Mouse (Mus musculus) MEL-GATA-1-ER (cell line): Measurements from ENCODE around the gene Pan3.

Experiments
- DNase-seq: peaks from one replicate; pipeline ENCODE4 v3.0.0-alpha.2; 2012; ENCODE audit warnings: low read depth; ENCODE audit errors: extremely low read depth

Pan3 gene

DNA sequence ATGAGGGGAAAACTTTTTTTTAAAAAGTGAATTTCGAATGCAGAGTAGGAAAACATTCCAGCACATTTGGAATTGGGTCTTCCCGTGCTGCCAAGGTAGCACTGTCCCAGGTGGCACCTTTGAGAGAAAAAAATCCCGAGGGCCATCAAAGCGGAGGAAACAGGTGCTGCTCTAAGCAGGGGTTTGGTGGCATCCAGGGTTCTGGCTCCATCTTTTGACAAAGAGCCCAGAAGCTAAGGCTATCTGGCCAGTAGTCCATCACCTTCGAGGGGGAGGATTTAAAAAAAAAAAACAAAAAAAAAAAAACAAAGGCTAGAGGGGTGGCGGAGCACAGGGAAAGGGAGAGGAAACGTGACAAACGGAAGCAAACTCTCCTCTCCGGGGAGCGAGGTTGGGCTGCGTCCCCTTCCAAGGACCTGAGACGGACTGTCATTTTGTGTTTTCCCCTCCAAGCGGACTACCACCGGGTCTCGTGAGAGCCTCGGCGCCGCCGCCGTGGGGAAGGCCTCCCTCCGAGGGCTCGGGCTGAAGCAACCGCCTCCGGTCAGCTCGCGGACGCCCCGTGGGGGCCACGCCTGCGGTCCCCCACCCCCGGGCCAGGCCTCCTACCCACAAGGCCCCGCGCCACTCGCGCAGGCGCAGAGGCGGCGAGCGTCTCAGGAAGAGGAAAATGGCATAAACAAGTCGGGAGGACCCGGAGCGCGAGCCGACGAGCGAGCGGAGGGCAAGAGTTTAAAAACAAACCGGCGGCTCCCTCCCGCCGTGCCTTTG lies at the start of gene Pan3:
Gene Pan3, plus strand, starts transcription at position 627 of the 771 bp plus-strand sequence.
- DNase-seq, result peak; percentile 87

- peak; percentile 64 for DNase-seq
These were observed 48.6 kb upstream of the Pan3 start for GRCm38 (mm10) chr5:147381396-147381795.

DNA sequence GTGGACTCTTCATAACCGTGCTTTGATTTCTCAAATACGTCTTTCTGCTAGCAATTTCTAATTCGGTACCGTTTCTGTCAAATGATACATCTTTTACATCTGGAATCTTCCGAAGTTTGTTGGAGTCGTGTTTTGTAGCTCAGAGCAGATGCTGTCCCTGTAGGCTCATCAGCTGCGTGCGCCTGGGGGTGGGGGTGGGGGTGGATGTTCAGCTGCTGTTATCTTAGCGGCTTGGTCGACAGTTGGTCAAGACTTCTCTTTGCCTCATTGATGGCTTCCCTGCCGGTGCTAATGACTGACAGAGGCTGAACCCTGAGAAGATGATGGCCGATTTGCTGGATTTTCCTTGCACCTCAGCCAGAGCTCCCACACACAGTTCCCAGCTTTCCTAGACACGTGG lies 43.1 kb upstream of the Pan3 start:
- no peak for DNase-seq

- no peak for DNase-seq
These were observed 41.5 kb upstream of the Pan3 start for GRCm38 (mm10) chr5:147388376-147389008.

DNA sequence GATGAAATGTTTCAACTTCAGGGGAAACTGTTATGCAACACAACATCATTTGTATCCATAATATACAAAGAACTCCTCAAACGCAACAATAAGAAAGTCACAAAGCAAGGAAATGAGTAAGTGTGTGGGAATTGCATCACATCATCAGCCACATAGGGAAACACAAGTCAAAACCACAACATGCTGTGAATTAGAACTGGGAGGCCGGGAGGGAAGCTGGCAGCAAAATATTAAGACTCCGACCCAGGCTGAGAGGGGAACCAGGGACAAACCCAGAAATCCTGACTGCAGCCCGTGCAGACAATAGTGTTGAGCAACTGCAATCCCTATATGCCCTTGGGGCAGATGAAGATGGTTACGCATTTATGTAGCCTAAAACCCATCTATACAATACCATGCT lies 40.9 kb upstream of the Pan3 start:
- no peak for DNase-seq

DNA sequence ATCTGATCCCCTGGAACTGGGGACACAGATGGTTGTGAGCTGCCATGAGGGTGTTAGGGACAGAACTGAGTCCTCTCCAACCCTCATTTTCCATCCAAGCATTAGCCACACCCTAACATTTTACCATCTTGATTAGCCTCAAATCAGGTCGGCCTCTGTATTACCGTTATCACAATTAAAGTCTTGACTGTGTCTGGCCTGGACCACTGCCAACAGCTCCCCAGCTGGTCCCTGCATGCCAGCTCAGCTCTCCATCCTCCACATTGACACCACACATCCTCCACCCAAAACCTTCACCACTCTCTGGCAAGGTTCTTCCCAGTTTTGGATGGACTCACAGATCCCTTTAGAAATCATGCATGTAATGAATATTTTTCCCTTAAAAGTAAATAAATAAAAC lies 39.2 kb upstream of the Pan3 start:
- DNase-seq, result no peak

DNA sequence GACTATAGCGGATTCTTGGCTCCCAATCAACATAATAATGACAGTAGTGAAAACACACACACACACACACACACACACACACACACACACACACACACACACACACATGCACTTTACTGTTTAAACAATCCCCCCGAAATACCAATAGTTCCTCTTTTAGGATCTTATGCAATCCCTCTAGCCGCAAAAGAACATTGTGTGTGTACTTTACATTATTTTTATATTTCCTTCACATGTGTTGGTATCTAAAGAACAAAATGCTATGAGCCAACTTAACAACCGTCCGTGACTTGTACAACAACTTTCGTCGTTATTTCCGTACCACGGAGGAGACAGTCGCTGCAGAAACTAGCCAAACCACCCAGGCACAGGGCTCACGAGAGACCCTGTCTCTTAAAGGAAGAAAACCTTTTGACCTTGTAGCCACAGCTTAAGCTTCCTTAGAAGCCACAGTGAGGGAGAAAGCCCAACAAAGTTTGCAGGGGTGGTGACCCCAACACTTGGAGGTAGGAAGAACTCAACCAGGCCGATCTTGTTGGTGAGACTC lies 37.2 kb upstream of the Pan3 start:
- no peak for DNase-seq

GRCm38 (mm10) chr5:147395050-147395449 lies 34.9 kb upstream of the Pan3 start:
- no peak for DNase-seq

- DNase-seq, result no peak
These were observed 30.0 kb upstream of the Pan3 start, which contains the start of gene Flt3 for GRCm38 (mm10) chr5:147399843-147400504. Gene Flt3 (minus strand): TSS chr5:147400489.

- DNase-seq, result no peak
These were observed 29.4 kb upstream of the Pan3 start for GRCm38 (mm10) chr5:147400505-147400979.

DNA sequence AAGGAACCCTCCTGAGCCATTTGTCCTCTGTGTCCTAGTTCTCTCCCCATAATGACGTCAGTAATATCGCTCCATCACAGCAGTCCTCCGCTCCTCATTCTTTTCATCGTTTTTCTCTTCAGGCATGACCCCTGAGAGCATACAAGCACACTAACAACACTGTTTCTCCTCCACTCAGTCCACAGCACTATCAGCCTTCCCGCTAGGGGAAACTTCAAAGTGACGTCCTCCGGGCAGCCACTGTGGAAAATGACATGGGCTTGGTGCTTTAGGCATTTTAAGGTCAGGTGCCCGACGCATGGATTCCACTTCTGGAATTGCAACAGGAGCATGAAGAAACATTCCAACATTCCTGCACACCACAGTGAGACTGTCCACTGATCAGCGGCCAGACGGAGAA lies 28.9 kb upstream of the Pan3 start:
- no peak for DNase-seq

GRCm38 (mm10) chr5:147402505-147402904 lies 27.5 kb upstream of the Pan3 start:
- DNase-seq, result peak; percentile 76

GRCm38 (mm10) chr5:147406135-147406534 lies 23.8 kb upstream of the Pan3 start:
- no peak for DNase-seq

GRCm38 (mm10) chr5:147408731-147409130 lies 21.2 kb upstream of the Pan3 start:
- DNase-seq, result no peak

DNA sequence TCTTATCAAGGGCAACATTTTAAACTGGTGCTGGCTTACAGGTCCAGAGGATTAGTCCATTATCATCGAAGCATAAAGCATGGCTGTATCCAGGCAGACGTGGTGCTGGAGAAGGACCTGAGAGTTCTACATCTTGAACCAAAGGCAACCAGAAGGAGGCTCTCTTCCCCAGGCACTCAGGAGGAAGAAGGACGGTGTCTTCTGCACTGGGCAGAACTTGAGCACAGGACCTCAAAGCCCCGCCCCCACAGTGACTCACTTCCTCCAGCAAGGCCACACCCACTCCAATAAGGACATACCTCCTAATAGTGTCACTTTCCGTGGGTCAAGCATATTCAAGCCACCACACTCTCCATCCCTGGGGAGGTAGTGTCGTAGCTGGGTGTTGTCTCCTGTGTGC lies 19.4 kb upstream of the Pan3 start:
- DNase-seq, result no peak

DNA sequence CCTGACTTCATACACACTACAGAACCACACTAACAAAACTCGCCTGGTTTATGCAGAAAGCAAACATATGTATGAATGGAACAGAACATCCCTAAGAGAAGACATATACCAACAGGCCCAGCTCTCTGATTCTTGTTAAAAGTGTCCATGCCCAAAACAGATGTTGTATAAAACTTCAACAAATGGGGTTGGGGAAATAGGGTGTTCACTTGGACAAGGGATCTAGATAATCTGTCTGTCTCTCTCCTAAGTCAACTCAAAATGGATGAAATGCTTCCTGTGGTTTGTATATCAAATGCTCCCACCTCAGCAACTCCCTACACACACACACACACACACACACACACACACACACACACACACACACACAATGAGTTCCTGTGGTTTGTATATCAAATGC lies 12.0 kb upstream of the Pan3 start:
- no peak for DNase-seq

DNA sequence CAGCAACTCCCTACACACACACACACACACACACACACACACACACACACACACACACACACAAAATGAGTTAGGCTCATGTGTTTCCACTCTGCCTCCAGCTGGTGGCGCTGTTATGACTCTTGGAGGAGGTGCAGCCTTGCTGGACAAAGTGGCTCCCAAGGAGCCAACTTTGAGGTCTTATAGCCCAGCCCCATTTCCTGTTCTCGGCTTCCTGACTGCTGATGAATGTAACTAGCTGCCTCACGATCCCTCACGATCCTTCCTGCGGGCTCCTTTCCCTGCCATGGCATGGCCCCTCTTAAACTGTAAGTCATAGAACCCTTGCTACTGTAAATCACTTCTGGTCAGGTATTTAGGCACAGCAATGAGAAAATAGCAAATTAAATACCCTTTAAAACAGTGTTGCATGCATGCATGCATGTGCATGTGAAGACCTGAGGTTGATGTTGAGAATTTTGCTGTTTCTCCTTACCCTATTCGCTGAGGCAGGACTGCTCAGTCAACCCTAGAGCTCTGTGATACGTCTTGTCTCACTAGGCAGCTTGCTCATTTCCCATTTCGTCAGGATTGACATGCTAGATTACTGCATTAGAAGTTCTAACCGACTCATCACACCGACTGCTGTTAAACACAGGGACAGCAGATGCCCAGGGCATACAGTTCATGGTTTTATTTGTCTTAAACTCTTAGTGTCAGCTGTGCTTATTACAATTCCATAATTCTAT lies 11.4 kb upstream of the Pan3 start:
- DNase-seq, result peak; percentile 83

DNA sequence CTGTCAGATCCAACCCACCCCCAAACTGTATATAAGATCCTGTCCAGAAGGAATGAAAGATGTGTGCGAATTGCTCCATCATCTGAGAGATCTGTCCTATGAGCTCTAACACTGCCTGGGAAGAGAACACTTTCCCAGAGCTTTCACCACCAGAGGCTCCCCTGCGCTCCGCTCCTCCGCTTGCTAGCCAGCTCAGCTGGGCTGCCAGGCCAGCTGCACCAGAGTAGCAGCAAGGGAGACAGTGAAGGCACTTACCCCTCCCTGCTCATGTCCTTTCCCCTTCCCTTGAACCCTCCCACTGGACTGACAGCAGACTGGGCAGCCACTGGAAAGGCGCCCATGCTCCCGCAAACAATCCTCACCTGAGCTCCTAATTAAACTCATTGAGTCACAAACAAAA lies 6.3 kb upstream of the Pan3 start:
- no peak for DNase-seq

DNA sequence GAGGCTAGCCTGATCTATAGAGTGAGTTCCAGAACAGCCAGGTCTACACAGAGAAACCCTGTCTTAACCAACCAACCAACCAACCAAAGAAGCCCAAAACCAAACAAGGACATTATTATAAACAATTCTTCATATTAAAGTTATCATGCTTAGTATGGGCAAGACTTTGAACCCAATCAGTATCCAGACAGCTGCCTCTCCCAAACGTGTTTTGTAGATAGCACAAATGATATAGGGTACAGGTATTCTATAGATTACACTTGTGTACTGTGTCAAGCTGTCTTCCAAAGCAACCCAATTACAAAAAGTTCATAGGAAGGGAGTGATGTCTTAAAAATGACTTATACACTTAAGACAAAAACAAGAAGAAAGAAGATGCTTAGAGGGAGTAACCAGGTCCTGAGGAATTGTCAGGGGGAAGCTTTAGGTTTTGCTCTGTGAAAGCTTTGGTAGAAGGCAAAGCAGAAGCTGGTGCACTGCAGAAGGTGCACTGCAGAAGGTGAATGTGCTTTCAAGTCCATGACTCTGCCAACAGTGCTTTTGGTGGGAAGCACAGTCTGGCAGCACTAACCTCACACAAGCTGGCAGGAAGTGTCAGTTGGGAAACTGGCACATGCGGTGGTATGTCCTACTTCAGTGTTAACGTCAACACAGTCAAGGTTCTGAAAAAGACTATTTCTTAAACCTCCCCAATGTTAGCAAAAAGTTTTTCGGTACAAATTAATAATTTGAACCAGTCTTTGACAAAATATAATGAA lies 3.7 kb upstream of the Pan3 start:
- DNase-seq, result no peak

DNA sequence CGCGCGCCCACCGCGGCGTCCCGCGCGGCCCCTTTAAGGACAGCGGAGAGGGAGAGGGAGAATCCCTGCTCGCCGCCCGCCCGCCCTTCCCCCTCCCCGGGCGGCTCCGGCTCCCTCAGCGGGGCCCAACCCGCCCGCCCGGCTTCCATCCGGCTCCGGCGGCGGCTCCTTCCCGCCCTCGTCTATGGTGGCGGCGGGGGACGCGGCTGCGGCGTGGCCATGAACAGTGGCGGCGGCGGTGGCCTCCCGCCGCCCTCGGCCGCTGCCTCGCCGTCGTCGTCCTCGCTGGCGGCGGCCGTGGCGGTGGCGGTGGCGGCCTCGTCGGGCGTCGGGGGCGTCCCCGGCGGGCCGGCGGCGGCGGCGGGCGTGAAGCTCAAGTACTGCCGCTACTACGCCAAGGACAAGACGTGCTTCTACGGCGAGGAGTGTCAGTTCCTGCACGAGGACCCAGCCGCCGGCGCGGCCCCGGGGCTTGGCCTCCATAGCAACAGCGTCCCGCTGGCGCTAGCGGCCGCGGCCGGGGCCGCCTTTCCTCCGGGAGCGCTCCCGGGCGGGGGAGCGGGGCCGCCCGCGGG lies 487 bp downstream of the Pan3 start:
- no peak for DNase-seq
